Mouse (Mus musculus) stomach, postnatal 0 days (tissue): Measurements from ENCODE around the gene Flnc. TPM values are rescaled to one million over a fixed set of nuclear protein-coding genes. Genes with fewer than 3 reads are reported as not detected.

Source experiments
- ATAC-seq: fragments of 200-750 bp; cut with Nextera tagmentation; 2 replicates; pipeline ENCODE4 v1.8.0; 2017; ENCODE audit not compliant: low FRiP score, low TSS enrichment
- DNase-seq: peaks from one replicate; pipeline ENCODE4 v3.0.0-alpha.2; 2016; ENCODE audit warnings: low spot score
- H3K27ac ChIP-seq: fragments of 300-500 bp; sonication (generic); replicated peaks from 2 replicates; pipeline ENCODE4 v1.5.1; 2014; ENCODE audit warnings: mild to moderate bottlenecking, control low read depth
- H3K27me3 ChIP-seq: fragments of 300-500 bp; sonication (generic); 2 replicates; pipeline ENCODE4 v1.6.1; 2014; ENCODE audit warnings: low read length; ENCODE audit not compliant: control insufficient read depth, insufficient read depth
- H3K36me3 ChIP-seq: fragments of 300-500 bp; sonication (generic); 2 replicates; pipeline ENCODE4 v1.6.1; 2014; ENCODE audit warnings: low read length, mixed read lengths; ENCODE audit not compliant: control insufficient read depth, insufficient read depth
- H3K4me1 ChIP-seq: fragments of 300-500 bp; sonication (generic); replicated peaks from 2 replicates; pipeline ENCODE4 v1.6.1; 2014; ENCODE audit warnings: antibody characterized with exemption; ENCODE audit not compliant: control insufficient read depth, insufficient read depth
- H3K4me2 ChIP-seq: fragments of 300-500 bp; sonication (generic); replicated peaks from 2 replicates; pipeline ENCODE4 v1.6.1; 2014; ENCODE audit warnings: low read depth, mild to moderate bottlenecking, control low read depth, moderate library complexity
- H3K4me3 ChIP-seq: fragments of 300-500 bp; sonication (generic); 2 replicates; pipeline ENCODE4 v1.5.1; 2014; ENCODE audit warnings: low read depth, low read length, control low read depth
- H3K9ac ChIP-seq: fragments of 300-500 bp; sonication (generic); 2 replicates; pipeline ENCODE4 v1.6.1; 2014; ENCODE audit warnings: mild to moderate bottlenecking, low read length, control low read depth, mixed read lengths
- H3K9me3 ChIP-seq: fragments of 300-500 bp; sonication (generic); 2 replicates; pipeline ENCODE4 v1.6.1; 2016; ENCODE audit warnings: low read length; ENCODE audit not compliant: control insufficient read depth
- CTCF ChIP-seq: IDR thresholded peaks from 2 replicates; pipeline ENCODE4 v1.5.1; 2016; ENCODE audit warnings: antibody characterized with exemption, low read depth, mild to moderate bottlenecking, moderate library complexity
- EP300 ChIP-seq: optimal IDR thresholded peaks from 2 replicates; pipeline ENCODE3; 2016; ENCODE audit warnings: antibody characterized with exemption
- WGBS: fragments of 180-500 bp; shearing (Covaris S2); extraction: QIAGEN DNeasy Blood & Tissue Kit; methylation state at CpG from one replicate; pipeline ENCODE4 v1.1.7; 2014; 5-methylcytosine and 5-hydroxymethylcytosine counted together
- polyA plus RNA-seq: library from polyadenylated mRNA; unstranded; fragments of >200 nt; fragmentation: Nextera tagmentation; extraction: Ambion mirVana; gene quantifications from 2 replicates; pipeline ENCODE4 v1.2.1, GENCODE M21; 2015

Gene Flnc
- polyA plus RNA-seq, 1 experiment from 2014 or later = 5.9 TPM

DNA sequence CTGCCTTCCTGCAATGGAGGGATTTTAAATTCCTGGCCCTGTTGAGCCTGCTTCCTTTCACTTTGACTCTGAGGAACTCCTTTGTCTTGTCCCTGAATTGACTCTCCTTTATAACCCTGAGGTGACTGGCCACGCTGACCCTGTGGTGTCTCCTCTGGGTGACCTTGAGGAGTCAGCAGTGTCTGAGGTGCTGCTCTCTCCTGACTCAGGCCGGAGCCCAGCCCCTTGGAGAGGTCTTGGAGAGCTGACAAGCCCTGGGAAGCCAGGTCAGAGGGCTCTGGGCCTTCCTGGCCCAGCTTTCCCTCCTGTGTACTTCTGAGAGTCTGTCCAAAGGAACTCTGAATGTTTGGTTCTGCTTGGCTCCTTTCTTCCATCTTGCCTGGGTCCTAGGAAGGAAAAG is 41.7 kb downstream of the Flnc start:
- Histone ChIP-seq H3K27me3 (no peaks in the 10 kb centered on the region), H3K9ac (no peak overlapping the region), H3K36me3 (peaks cover 5% of the 10 kb centered on the region; the same call in 1 of the 2 replicates), H3K27ac (no peak overlapping the region), H3K4me1 (0 out of 2 replicates have a peak, but pooled peaks cover 3% of the 10 kb centered on the region), H3K4me2 (no peak overlapping the region), H3K9me3 (no peaks in the 10 kb centered on the region), H3K4me3 (no peak overlapping the region)
- TF ChIP-seq CTCF (no peak), EP300 (no peak)
- ATAC-seq (no peak), DNase-seq (no peak)
- 71% methylated on average over 2 of the region's 2 CpGs for WGBS

DNA sequence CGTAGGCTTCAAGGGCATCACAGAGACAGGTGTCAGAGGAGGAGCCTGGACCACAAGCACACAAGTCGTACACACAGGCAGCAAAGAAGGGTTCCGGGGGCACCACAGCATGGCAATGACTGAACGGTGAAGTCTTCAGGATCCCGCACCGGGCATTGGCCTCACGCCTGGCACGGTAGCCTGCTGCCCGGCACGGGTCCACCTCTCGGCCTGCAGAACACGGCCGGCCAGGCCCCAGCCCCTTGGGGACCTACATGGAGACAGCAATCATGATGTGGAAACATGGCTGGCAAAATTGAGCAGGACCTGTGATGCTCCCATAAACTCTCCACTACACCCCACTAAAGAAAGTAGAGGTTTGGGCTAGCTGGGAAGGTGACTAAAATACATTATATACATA is 49.6 kb downstream of the Flnc start:
- no peaks in the 10 kb centered on the region for H3K36me3 ChIP-seq
- H3K4me1 ChIP-seq = 0 out of 2 replicates have a peak, but pooled peaks cover 2% of the 10 kb centered on the region
- H3K4me2 ChIP-seq = no peak overlapping the region
- ATAC-seq (no peak), DNase-seq (no peak)
- H3K27me3 ChIP-seq = no peaks in the 10 kb centered on the region
- H3K4me3 ChIP-seq = no peak overlapping the region
- H3K27ac ChIP-seq = no peak overlapping the region
- H3K9ac ChIP-seq = no peak overlapping the region
- no peak for TF ChIP-seq CTCF
- TF ChIP-seq EP300 = no peak
- H3K9me3 ChIP-seq = no peaks in the 10 kb centered on the region
- WGBS = 94% methylated on average over 13 of the region's 13 CpGs

DNA sequence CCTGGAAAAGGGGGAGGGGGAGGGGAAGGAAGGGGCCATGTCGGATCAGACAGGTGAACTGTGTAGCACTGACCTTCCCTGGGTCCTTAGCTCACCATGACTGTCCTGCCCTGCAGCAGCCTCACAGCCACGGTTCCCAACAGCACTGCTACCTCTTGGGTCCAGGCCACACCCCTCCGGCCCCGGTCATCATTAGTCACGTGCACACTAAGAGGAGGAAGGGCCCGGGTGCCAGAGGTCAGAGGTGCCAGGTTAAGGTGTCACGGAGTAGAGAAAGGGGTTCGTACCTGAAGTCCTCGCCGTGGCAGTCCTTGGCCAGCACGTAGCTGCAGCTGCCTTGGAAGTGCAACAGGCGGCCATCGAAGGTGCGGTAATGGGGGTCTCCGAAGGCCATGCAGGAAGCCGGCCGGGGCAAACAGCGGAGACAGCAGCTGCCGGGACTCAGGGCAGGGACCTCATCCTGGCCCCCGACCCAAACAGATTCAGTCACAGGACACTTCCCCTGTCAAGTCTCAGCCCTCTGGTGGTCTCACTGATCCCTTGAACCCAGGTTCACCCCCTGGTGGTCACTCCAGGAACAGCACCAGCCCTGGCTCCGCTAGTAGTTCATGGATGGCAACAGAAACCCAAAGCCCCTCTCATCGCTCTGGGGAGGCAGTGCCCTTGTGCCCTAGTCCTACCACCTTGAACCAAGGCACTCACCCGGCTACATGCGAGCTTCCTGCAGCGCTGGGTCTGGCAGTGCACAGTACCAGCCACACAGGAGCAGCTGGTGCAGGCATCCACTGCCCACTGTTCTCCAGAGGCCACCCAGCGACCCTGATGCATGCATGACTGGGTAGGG is 51.9 kb downstream of the Flnc start:
- peak overlapping the region; percentile 67 for H3K4me2 ChIP-seq
- DNase-seq = peak; percentile 67
- H3K4me1 ChIP-seq = 0 out of 2 replicates have a peak, but pooled peaks cover 2% of the 10 kb centered on the region
- no peaks in the 10 kb centered on the region for H3K9me3 ChIP-seq
- no peak for TF ChIP-seq EP300
- TF ChIP-seq CTCF = peak; percentile 93
- H3K9ac ChIP-seq = peak overlapping the region; percentile 41; the same call in 1 of the 2 replicates
- no peaks in the 10 kb centered on the region for H3K27me3 ChIP-seq
- no peaks in the 10 kb centered on the region for H3K36me3 ChIP-seq
- peak overlapping the region; percentile 30 for H3K4me3 ChIP-seq
- no peak overlapping the region for H3K27ac ChIP-seq
- ATAC-seq = peak; percentile 47
- WGBS = 10% methylated on average over 26 of the region's 26 CpGs

DNA sequence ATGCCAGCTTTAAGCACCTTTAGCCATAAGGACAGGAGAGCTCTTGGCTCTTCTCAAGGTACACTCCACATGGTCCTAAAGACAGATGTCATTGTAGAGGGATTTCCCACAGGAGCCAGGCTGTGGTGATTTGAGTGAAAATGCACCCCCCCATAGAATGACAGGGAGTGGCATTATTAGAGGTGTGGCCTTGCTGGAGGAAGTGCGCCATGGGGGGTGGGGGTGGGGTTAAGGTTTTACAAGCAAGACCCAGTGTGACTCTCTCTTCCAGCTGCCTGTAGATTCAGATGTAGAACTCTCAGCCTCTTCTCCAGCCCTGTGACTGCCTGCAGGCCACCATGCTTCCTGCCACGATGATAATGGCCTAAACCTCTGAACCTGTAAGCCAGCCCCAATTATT is 52.9 kb downstream of the Flnc start:
- DNase-seq (no peak), ATAC-seq (no peak)
- H3K9me3 ChIP-seq = no peaks in the 10 kb centered on the region
- no peaks in the 10 kb centered on the region for H3K36me3 ChIP-seq
- H3K4me2 ChIP-seq = no peak overlapping the region
- H3K27me3 ChIP-seq = no peaks in the 10 kb centered on the region
- no peak overlapping the region for H3K27ac ChIP-seq
- no peak overlapping the region for H3K4me3 ChIP-seq
- no peak overlapping the region for H3K9ac ChIP-seq
- H3K4me1 ChIP-seq = 0 out of 2 replicates have a peak, but pooled peaks cover 2% of the 10 kb centered on the region
- TF ChIP-seq CTCF (no peak), EP300 (no peak)
- WGBS = 54% methylated on average over 2 of the region's 2 CpGs

DNA sequence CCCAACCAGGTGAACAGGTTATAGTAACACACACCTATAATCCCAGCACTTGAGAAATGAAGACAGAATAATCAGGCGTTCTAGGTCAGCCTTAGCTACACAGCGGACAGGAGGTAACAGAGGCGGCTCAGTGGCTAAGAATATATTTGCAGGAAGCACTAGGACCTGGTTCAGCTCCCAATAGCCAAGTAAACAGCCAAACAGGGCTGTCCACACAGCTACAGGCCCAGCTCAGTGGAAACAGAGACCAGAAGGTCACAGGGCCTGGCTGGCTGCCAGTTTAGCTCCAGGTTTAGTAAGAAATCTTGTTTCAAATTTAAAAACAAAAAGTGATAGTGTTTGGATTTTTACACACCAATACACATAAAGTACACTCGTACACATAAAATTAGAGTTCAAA is 61.0 kb downstream of the Flnc start:
- no peak overlapping the region for H3K27ac ChIP-seq
- H3K36me3 ChIP-seq = no peaks in the 10 kb centered on the region; the same call in 1 of the 2 replicates
- TF ChIP-seq CTCF (no peak), EP300 (no peak)
- H3K9ac ChIP-seq = no peak overlapping the region
- no peaks in the 10 kb centered on the region for H3K9me3 ChIP-seq
- H3K4me1 ChIP-seq = no peaks in the 10 kb centered on the region
- H3K4me2 ChIP-seq = no peak overlapping the region
- H3K27me3 ChIP-seq = no peaks in the 10 kb centered on the region
- no peak for DNase-seq
- no peak for ATAC-seq
- 77% methylated on average over 4 of the region's 4 CpGs for WGBS
- no peak overlapping the region for H3K4me3 ChIP-seq

DNA sequence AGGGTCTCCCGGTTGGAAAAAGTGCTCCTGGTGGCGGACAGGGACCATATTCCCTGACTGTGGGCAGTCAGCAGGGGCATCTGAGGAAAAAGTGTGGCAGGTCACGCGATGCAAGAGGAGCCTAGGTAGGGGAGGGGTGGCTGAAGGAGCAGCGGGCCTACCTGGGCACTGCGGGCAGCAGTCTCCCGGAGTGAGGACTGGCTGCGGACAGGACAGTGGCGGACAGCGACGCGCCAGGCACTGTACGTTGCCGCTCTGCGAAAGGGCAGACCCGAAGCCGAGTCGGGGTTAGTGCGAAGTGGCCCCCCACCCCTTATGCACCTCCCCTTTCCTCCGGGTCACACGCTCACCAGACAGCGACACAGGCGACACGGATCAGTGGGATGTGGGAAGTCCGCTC is 63.2 kb downstream of the Flnc start:
- Histone ChIP-seq H3K4me3 (no peak overlapping the region), H3K9ac (no peak overlapping the region), H3K9me3 (no peaks in the 10 kb centered on the region), H3K36me3 (no peaks in the 10 kb centered on the region; the same call in 1 of the 2 replicates), H3K27me3 (no peaks in the 10 kb centered on the region), H3K4me2 (no peak overlapping the region), H3K4me1 (no peaks in the 10 kb centered on the region), H3K27ac (no peak overlapping the region)
- DNase-seq (no peak), ATAC-seq (no peak)
- 38% methylated on average over 22 of the region's 25 CpGs for WGBS
- TF ChIP-seq CTCF (no peak), EP300 (no peak)
